Mouse (Mus musculus): ENCODE results near the gene Prodh2. TPM values are rescaled to one million over a fixed set of nuclear protein-coding genes. Genes with fewer than 3 reads are reported as not detected.
"Not testable (repeated sequence)": the region's sequence is repeated elsewhere in the genome, so short reads cannot be mapped to it uniquely, and the experiment has no call there.

Prodh2 gene
- polyA plus RNA-seq, 1 experiment, result not detected

DNA sequence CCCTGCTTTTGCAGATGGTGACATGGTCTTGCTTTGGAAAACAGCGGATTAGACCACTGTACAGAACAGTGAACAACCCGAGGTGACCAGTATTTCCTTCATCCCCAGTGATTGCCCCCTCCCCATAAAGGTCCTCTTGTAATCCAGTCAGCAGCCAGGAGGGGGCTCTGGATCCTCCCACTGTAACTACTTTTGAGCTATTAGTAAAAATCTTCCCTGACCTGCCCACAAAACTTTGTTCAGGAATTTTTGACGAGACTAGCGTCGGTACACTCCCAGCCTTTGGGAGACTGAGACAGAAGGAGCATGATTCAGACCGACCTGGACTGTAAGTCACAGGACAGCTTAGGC lies 2.5 kb upstream of the Prodh2 start:
- H3K4me3 ChIP-seq (replicated peaks; ENCODE audit: insufficient read depth, low read depth, low read length), result no peak overlapping the region
- H3K4me1 ChIP-seq (ENCODE audit: control insufficient read depth, insufficient read depth, low read length), result no peaks in the 10 kb centered on the region
- H3K27ac ChIP-seq (ENCODE audit: insufficient read depth, low read length), result no peak overlapping the region
- WGBS, result 11% methylated on average over 6 of the region's 6 CpGs
- DNase-seq, result no peak
- no peaks in the 10 kb centered on the region for H3K27me3 ChIP-seq (ENCODE audit: control insufficient read depth, insufficient read depth, low read length)
- TF ChIP-seq CTCF (IDR thresholded peaks at IDR 0.05; ENCODE audit: borderline replicate concordance, insufficient read depth, low read depth, low read length) (no peak), POLR2A (IDR thresholded peaks at IDR 0.05; ENCODE audit: borderline replicate concordance, insufficient read depth, low read length) (no peak)

- no peak overlapping the region for H3K27ac ChIP-seq (ENCODE audit: insufficient read depth, low read length)
- peak; percentile 78 to 88 for DNase-seq
- H3K4me3 ChIP-seq (replicated peaks; ENCODE audit: insufficient read depth, low read depth, low read length), result no peak overlapping the region
- TF ChIP-seq POLR2A (IDR thresholded peaks at IDR 0.05; ENCODE audit: borderline replicate concordance, insufficient read depth, low read length), result no peak
- TF ChIP-seq CTCF (IDR thresholded peaks at IDR 0.05; ENCODE audit: borderline replicate concordance, insufficient read depth, low read depth, low read length), result peak; percentile 84
- no peaks in the 10 kb centered on the region for H3K27me3 ChIP-seq (ENCODE audit: control insufficient read depth, insufficient read depth, low read length)
- no peaks in the 10 kb centered on the region for H3K4me1 ChIP-seq (ENCODE audit: control insufficient read depth, insufficient read depth, low read length)
- WGBS, result 9% methylated on average over 4 of the region's 4 CpGs
Measured at GRCm38 (mm10) chr7:30492765-30493164, 657 bp upstream of the Prodh2 start.

GRCm38 (mm10) chr7:30495506-30496042 lies 2.2 kb downstream of the Prodh2 start:
- not testable (repeated sequence) for H3K27me3 ChIP-seq (ENCODE audit: control insufficient read depth, insufficient read depth, low read length); H3K4me1 ChIP-seq (ENCODE audit: control insufficient read depth, insufficient read depth, low read length); H3K4me3 ChIP-seq (replicated peaks; ENCODE audit: insufficient read depth, low read depth, low read length); H3K27ac ChIP-seq (ENCODE audit: insufficient read depth, low read length); DNase-seq
- WGBS, result 37% methylated on average over 5 of the region's 5 CpGs

GRCm38 (mm10) chr7:30501159-30501558 lies 7.7 kb downstream of the Prodh2 start:
- not testable (repeated sequence) for H3K4me3 ChIP-seq (replicated peaks; ENCODE audit: insufficient read depth, low read depth, low read length); DNase-seq; H3K4me1 ChIP-seq (ENCODE audit: control insufficient read depth, insufficient read depth, low read length); H3K27ac ChIP-seq (ENCODE audit: insufficient read depth, low read length); H3K27me3 ChIP-seq (ENCODE audit: control insufficient read depth, insufficient read depth, low read length)
- 65% methylated on average over 5 of the region's 5 CpGs for WGBS

GRCm38 (mm10) chr7:30508061-30508460 lies 14.6 kb downstream of the Prodh2 start:
- DNase-seq, result no peak
- WGBS, result 63% methylated on average over 4 of the region's 4 CpGs
- no peak overlapping the region for H3K27ac ChIP-seq (ENCODE audit: insufficient read depth, low read length)
- H3K4me1 ChIP-seq (ENCODE audit: control insufficient read depth, insufficient read depth, low read length), result no peaks in the 10 kb centered on the region
- TF ChIP-seq CTCF (IDR thresholded peaks at IDR 0.05; ENCODE audit: borderline replicate concordance, insufficient read depth, low read depth, low read length) (no peak), POLR2A (IDR thresholded peaks at IDR 0.05; ENCODE audit: borderline replicate concordance, insufficient read depth, low read length) (no peak)
- H3K4me3 ChIP-seq (replicated peaks; ENCODE audit: insufficient read depth, low read depth, low read length), result no peak overlapping the region
- H3K27me3 ChIP-seq (ENCODE audit: control insufficient read depth, insufficient read depth, low read length), result no peaks in the 10 kb centered on the region

DNA sequence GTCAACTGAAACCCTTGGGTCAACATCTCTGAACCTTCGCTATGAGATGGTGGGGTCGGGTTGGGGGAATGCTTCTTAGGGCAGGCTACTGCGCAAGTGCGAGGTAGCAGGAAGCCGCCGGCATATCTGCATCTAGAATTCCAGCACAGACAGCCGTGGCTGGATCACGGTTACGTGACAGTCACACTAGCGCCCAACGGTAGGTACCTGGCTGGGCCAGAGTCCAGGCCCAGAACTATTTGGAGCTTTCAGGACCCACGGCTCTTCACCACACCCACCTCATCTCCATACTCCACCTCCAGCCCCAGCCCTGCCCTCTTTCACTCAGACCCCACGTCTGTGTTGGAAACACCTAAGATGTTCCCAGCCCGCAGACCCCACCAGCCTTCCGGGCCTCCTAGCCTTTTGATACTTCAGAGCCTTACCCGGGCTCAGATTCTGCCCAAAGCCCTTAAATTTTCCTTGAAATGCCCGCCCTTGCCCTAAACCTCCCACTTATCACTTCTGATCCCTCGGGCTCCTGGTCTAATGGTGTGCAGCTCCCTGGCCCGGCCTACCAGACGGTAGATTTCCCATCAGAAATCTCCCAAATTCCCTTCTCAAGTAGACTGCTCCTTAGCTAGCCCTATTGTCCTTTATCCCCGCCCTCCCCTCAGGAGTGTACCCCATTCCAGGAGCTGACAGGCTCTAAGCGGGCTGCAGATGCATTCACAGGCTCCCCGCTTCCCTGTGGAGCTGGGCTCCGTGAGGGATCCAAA lies 21.8 kb downstream of the Prodh2 start:
- peaks cover 7% of the 10 kb centered on the region for H3K4me1 ChIP-seq (ENCODE audit: control insufficient read depth, insufficient read depth, low read length)
- no peaks in the 10 kb centered on the region for H3K27me3 ChIP-seq (ENCODE audit: control insufficient read depth, insufficient read depth, low read length)
- no peak for DNase-seq
- no peak for TF ChIP-seq CTCF (IDR thresholded peaks at IDR 0.05; ENCODE audit: borderline replicate concordance, insufficient read depth, low read depth, low read length)
- no peak for TF ChIP-seq POLR2A (IDR thresholded peaks at IDR 0.05; ENCODE audit: borderline replicate concordance, insufficient read depth, low read length)
- H3K4me3 ChIP-seq (replicated peaks; ENCODE audit: insufficient read depth, low read depth, low read length), result no peak overlapping the region
- no peak overlapping the region for H3K27ac ChIP-seq (ENCODE audit: insufficient read depth, low read length)
- 72% methylated on average over 24 of the region's 24 CpGs for WGBS

- no peak overlapping the region for H3K4me3 ChIP-seq (replicated peaks; ENCODE audit: insufficient read depth, low read depth, low read length)
- no peak for DNase-seq
- no peaks in the 10 kb centered on the region for H3K27me3 ChIP-seq (ENCODE audit: control insufficient read depth, insufficient read depth, low read length)
- no peak overlapping the region for H3K27ac ChIP-seq (ENCODE audit: insufficient read depth, low read length)
- peaks cover 25% of the 10 kb centered on the region for H3K4me1 ChIP-seq (ENCODE audit: control insufficient read depth, insufficient read depth, low read length)
- whole genome bisulfite sequencing, result 52% methylated on average over 8 of the region's 8 CpGs
- TF ChIP-seq POLR2A (IDR thresholded peaks at IDR 0.05; ENCODE audit: borderline replicate concordance, insufficient read depth, low read length), result no peak
- no peak for TF ChIP-seq CTCF (IDR thresholded peaks at IDR 0.05; ENCODE audit: borderline replicate concordance, insufficient read depth, low read depth, low read length)
Measured at GRCm38 (mm10) chr7:30518325-30518724, 24.9 kb downstream of the Prodh2 start.

DNA sequence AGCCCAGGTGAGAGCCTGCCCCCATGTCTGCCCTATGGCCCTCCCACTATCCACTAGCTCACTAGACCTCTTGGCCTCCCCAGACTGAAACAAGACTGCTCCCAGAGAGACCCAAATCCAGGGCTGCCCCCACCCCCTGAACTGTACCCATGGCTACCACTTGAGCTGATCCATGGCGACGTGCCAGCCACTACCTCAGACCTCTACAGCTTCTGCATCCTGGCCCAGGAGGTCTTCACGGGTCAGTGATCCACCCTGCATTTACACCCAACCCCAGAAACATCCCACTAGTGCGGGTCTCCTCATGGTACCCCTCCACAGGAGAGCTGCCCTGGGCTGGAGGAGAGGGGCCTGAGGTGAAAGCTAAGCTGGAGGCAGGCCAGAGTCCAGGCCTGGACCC lies 27.0 kb downstream of the Prodh2 start:
- 34% methylated on average over 4 of the region's 4 CpGs for WGBS
- no peak overlapping the region for H3K4me3 ChIP-seq (replicated peaks; ENCODE audit: insufficient read depth, low read depth, low read length)
- TF ChIP-seq POLR2A (IDR thresholded peaks at IDR 0.05; ENCODE audit: borderline replicate concordance, insufficient read depth, low read length) (no peak), CTCF (IDR thresholded peaks at IDR 0.05; ENCODE audit: borderline replicate concordance, insufficient read depth, low read depth, low read length) (no peak)
- H3K27me3 ChIP-seq (ENCODE audit: control insufficient read depth, insufficient read depth, low read length), result no peaks in the 10 kb centered on the region
- DNase-seq, result no peak
- H3K4me1 ChIP-seq (ENCODE audit: control insufficient read depth, insufficient read depth, low read length), result peaks cover 25% of the 10 kb centered on the region
- H3K27ac ChIP-seq (ENCODE audit: insufficient read depth, low read length), result no peak overlapping the region

All from cerebellum, adult 2 months (tissue).